Mouse (Mus musculus) cerebellum, postnatal 10 days (tissue): ENCODE measurements around the gene Sstr3.

Source experiments
- DNase-seq, 2 experiments: peaks; one replicate each; pipeline ENCODE4 v3.0.0; 2021; ENCODE audit warnings: mixed read lengths in 2 of 2

Sstr3 gene

GRCm38 (mm10) chr15:78544561-78545001 lies at the start of gene Sstr3:
Gene Sstr3 (minus strand): TSS chr15:78544685.
- peak; percentile 75 to 81 for DNase-seq

GRCm38 (mm10) chr15:78593896-78594425 lies 49.5 kb upstream of the Sstr3 start:
- DNase-seq = peak in 1 of 2 experiments; percentile 32

- no peak for DNase-seq
These were observed 48.0 kb upstream of the Sstr3 start for GRCm38 (mm10) chr15:78592452-78592968.

- DNase-seq = no peak
These were observed 47.4 kb upstream of the Sstr3 start for GRCm38 (mm10) chr15:78591680-78592451.

GRCm38 (mm10) chr15:78590785-78591184 lies 46.3 kb upstream of the Sstr3 start:
- DNase-seq = no peak

GRCm38 (mm10) chr15:78589936-78590335 lies 45.5 kb upstream of the Sstr3 start:
- DNase-seq = no peak

- DNase-seq = no peak
These were observed 44.4 kb upstream of the Sstr3 start for GRCm38 (mm10) chr15:78588900-78589299.

GRCm38 (mm10) chr15:78588049-78588448 lies 43.6 kb upstream of the Sstr3 start:
- DNase-seq = no peak

GRCm38 (mm10) chr15:78587050-78587994 lies 42.8 kb upstream of the Sstr3 start:
- DNase-seq = peak; percentile 91 to 92

- DNase-seq = no peak
These were observed 40.9 kb upstream of the Sstr3 start for GRCm38 (mm10) chr15:78585404-78585803.

- DNase-seq = peak in 1 of 2 experiments; percentile 28
These were observed 38.9 kb upstream of the Sstr3 start for GRCm38 (mm10) chr15:78583352-78583751.

GRCm38 (mm10) chr15:78576284-78576810 lies 31.9 kb upstream of the Sstr3 start:
- DNase-seq = no peak

GRCm38 (mm10) chr15:78572658-78573397 lies 28.3 kb upstream of the Sstr3 start, which contains the start of gene Rac2:
Gene Rac2 (minus strand): TSS chr15:78572783.
- no peak for DNase-seq

GRCm38 (mm10) chr15:78572270-78572600 lies 27.8 kb upstream of the Sstr3 start:
- no peak for DNase-seq

- DNase-seq = no peak
These were observed 27.2 kb upstream of the Sstr3 start for GRCm38 (mm10) chr15:78571554-78572269.

- DNase-seq = no peak
These were observed 25.7 kb upstream of the Sstr3 start for GRCm38 (mm10) chr15:78570170-78570569.

GRCm38 (mm10) chr15:78567608-78568120 lies 23.2 kb upstream of the Sstr3 start:
- DNase-seq = peak in 1 of 2 experiments; percentile 46

GRCm38 (mm10) chr15:78564764-78565435 lies 20.4 kb upstream of the Sstr3 start:
- DNase-seq = no peak

- no peak for DNase-seq
These were observed 19.5 kb upstream of the Sstr3 start for GRCm38 (mm10) chr15:78563937-78564336.

- no peak for DNase-seq
These were observed 18.9 kb upstream of the Sstr3 start for GRCm38 (mm10) chr15:78563344-78563743.
